31 mouse cellular contexts compared by ENCODE assay signal in the genomic region with DNA sequence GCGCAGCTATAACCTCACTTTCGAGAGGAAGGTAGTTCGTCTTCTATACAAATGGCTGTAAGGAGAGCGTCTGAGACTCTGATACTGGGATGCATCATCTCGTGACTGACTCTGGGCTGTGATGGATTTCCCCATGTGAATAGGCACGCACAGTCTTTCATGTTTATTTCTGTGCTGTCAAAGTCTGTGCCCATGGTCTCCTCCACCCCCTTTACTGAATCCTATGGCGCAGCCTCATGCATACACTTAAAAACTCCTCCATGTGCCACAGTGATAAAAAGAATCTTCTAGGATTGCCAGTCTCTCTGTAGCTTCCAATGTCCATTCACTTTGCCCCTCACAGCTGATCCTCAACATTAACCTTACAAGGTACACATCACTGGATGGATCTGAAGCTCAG.
"Had no signal": no experiment of that assay in that cellular context is flagged by ENCODE, and none has a peak within 500 bp of the region (broad histone marks: within the 10 kb centered on the region; RNA-seq: fewer than 3 reads in every experiment).

No protein-coding gene starts in this region.

- H3K4me2 ChIP-seq: limb, embryonic 12.5 days; limb, embryonic 13.5 days; limb, embryonic 15.5 days; liver, embryonic 11.5 days; liver, embryonic 12.5 days; liver, embryonic 13.5 days; liver, embryonic 15.5 days; lung, embryonic 14.5 days; lung, embryonic 15.5 days; midbrain, embryonic 11.5 days; midbrain, embryonic 12.5 days; midbrain, embryonic 15.5 days; neural tube, embryonic 12.5 days; neural tube, embryonic 13.5 days had no signal

- H3K4me1 ChIP-seq: limb, embryonic 10.5 days; limb, embryonic 12.5 days; limb, embryonic 13.5 days; limb, embryonic 15.5 days; liver, embryonic 12.5 days; liver, embryonic 13.5 days; liver, embryonic 15.5 days; lung, embryonic 15.5 days; megakaryocyte, embryonic 14.5 days; midbrain, embryonic 10.5 days; midbrain, embryonic 12.5 days; midbrain, embryonic 15.5 days had no signal

- H3K9ac ChIP-seq: limb, embryonic 12.5 days; limb, embryonic 13.5 days; limb, embryonic 15.5 days; liver, embryonic 12.5 days; liver, embryonic 13.5 days; liver, embryonic 14.5 days; liver, embryonic 15.5 days; liver, postnatal 0 days; lung, embryonic 14.5 days; lung, embryonic 15.5 days; midbrain, embryonic 12.5 days; midbrain, embryonic 15.5 days; neural tube, embryonic 12.5 days; neural tube, embryonic 13.5 days had no signal

- H3K36me3 ChIP-seq: limb, embryonic 10.5 days; limb, embryonic 12.5 days; limb, embryonic 15.5 days; liver, embryonic 12.5 days; liver, embryonic 13.5 days; liver, embryonic 15.5 days; lung, embryonic 15.5 days; midbrain, embryonic 10.5 days; midbrain, embryonic 12.5 days; midbrain, embryonic 15.5 days; neural tube, embryonic 12.5 days; neural tube, embryonic 13.5 days had no signal

- H3K9me3 ChIP-seq: limb, embryonic 10.5 days; limb, embryonic 12.5 days; limb, embryonic 13.5 days; limb, embryonic 15.5 days; liver, embryonic 12.5 days; liver, embryonic 13.5 days; liver, embryonic 15.5 days; lung, embryonic 15.5 days; midbrain, embryonic 10.5 days; midbrain, embryonic 12.5 days; midbrain, embryonic 15.5 days; neural tube, embryonic 12.5 days; neural tube, embryonic 13.5 days had no signal

- H3K27ac ChIP-seq: limb, embryonic 10.5 days; limb, embryonic 12.5 days; limb, embryonic 13.5 days; limb, embryonic 15.5 days; liver, embryonic 12.5 days; liver, embryonic 13.5 days; liver, embryonic 14.5 days; liver, embryonic 15.5 days; lung, embryonic 15.5 days; macrophage; midbrain, embryonic 10.5 days; midbrain, embryonic 12.5 days; midbrain, embryonic 15.5 days; neural tube, embryonic 12.5 days; neural tube, embryonic 13.5 days had no signal

- H3K27me3 ChIP-seq: limb, embryonic 12.5 days; limb, embryonic 13.5 days; limb, embryonic 15.5 days; liver, embryonic 12.5 days; liver, embryonic 13.5 days; liver, embryonic 15.5 days; lung, embryonic 15.5 days; megakaryocyte, embryonic 14.5 days; midbrain, embryonic 12.5 days; midbrain, embryonic 15.5 days; neural tube, embryonic 12.5 days; neural tube, embryonic 13.5 days had no signal

- ATAC-seq: liver, embryonic 12.5 days; liver, postnatal 0 days; lung, postnatal 0 days; midbrain, embryonic 15.5 days; midbrain, embryonic 16.5 days had no signal

- DNase-seq: left cerebral cortex, postnatal 4 days; liver; liver, embryonic 13.5 days; liver, postnatal 0 days; lung, adult 18-20 months; lung, adult 2 months; lung, embryonic 14.5 days; lung, postnatal 10 days; lung, postnatal 14 days; lung, postnatal 36 days; lung, postnatal 4 days had no signal

- H3K4me3 ChIP-seq: limb, embryonic 10.5 days; limb, embryonic 12.5 days; limb, embryonic 13.5 days; limb, embryonic 15.5 days; liver, embryonic 12.5 days; liver, embryonic 13.5 days; liver, embryonic 15.5 days; lung, embryonic 15.5 days; megakaryocyte, embryonic 14.5 days; midbrain, embryonic 10.5 days; midbrain, embryonic 12.5 days; midbrain, embryonic 15.5 days; myocyte; neural tube, embryonic 12.5 days; neural tube, embryonic 13.5 days had no signal
